Mouse (Mus musculus): Measurements from ENCODE around the gene Map7d1. TPM values are rescaled to one million over a fixed set of nuclear protein-coding genes. Genes with fewer than 3 reads are reported as not detected.
A peak's percentile ranks its signal among the peaks of the same experiment; 100 is the strongest.
"Not testable (repeated sequence)": the region's sequence is repeated elsewhere in the genome, so short reads cannot be mapped to it uniquely, and the experiment has no call there.

Gene Map7d1
- polyA plus RNA-seq, 1 experiment from 2014 or later = 105 TPM

DNA sequence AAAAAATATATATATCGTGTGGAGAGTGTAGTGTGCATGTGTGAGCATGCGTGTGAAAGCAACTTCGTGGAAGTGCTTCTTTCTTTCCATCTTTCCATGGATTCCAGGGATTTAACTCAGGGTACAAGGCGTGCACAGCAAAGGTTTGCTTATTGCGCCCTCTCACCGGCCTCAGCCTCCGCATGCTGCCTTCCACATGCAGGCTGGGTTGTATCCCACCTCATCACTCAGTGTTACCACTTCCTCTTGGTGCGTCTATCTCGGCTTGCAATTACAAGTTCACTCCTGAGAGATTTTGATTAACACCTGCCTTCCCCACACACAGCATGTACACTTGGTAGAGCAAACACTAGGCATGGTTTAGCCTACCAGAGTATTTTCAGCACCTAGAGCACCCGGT is 21.0 kb downstream of the Map7d1 start:
- Histone ChIP-seq H3K4me1 (peaks cover 10% of the 10 kb centered on the region; the same call in 1 of the 2 replicates), H3K4me3 (replicated peaks) (no peak overlapping the region), H3K9ac (no peak overlapping the region), H3K27me3 (no peaks in the 10 kb centered on the region), H3K27ac (no peak overlapping the region), H3K4me2 (no peak overlapping the region), H3K9me3 (no peaks in the 10 kb centered on the region), H3K36me3 (replicated peaks) (peaks cover 98% of the 10 kb centered on the region)
- WGBS = 95% methylated on average over 10 of the region's 10 CpGs
- no peak for ATAC-seq (ENCODE audit: low FRiP score)

DNA sequence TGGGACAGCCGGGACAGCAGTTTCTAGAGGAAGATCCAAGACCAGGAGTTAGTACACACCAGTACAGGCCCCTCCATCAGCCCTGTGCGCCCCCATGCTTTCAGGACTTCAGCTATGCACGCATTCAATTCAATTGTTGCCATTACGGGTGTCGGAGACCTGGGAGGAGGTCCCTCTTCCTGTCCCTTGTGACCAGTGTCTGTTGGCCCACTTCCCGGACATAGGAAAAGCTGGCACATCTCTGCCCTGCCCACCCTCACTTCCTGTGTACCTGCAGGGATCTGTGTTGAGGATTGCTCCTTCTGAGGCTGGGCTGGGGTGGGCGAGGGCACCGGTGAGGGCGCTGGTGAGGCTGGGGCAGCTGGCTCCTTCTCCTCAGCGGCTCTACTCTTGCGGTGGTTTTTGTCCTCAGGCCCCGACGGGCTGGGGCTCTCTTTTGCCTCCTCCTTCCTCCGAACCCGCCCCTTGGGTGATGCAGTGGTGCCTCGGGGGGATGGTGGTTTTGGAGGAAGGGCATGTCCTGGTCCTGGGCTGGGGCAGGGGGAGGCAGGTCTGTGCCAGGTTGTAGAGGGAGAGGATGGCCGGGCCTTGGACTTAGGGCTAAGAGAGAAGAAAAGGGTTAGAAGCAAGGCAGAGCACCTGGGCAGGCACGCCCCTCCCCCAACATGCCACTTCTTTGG is 21.5 kb downstream of the Map7d1 start:
- no peaks in the 10 kb centered on the region for H3K27me3 ChIP-seq
- no peak overlapping the region for H3K4me3 ChIP-seq (replicated peaks)
- no peak overlapping the region for H3K4me2 ChIP-seq
- 90% methylated on average over 18 of the region's 18 CpGs for WGBS
- H3K9me3 ChIP-seq = no peaks in the 10 kb centered on the region
- H3K36me3 ChIP-seq (replicated peaks) = peaks cover 97% of the 10 kb centered on the region
- H3K9ac ChIP-seq = no peak overlapping the region
- H3K4me1 ChIP-seq = peaks cover 10% of the 10 kb centered on the region; the same call in 1 of the 2 replicates
- ATAC-seq (ENCODE audit: low FRiP score) = no peak
- H3K27ac ChIP-seq = no peak overlapping the region

DNA sequence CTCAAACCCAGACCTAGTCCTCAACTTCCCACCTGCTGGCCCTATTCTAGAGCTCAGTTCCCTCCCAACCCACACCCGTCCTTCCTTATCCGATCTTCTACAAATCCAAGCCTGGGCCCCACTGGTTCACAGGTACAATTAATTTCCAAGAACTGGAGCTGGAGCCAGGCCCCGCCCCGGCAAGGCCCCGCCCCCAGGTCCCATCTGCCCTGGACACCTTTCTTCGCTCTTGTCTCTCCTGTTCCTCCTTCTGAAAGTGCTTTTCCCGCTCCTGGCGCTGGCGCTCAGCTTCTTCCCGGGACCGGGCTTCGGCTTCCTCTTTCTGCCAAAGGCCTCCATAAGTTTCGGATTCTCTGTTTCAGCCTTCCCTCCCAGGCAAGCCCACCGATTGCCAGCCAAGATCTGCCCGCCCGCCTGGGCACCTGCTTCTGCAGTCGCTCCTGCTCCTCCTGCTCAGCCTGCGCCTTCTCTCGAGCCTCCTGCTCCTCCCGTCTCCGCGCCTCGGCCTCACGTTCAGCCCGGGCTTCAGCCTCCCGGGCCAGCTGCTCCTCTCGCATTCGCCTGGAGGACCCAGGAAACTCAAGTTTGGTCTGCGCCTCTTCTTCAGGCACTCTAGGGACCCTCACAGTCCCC is 22.4 kb downstream of the Map7d1 start:
- Histone ChIP-seq H3K4me3 (replicated peaks) (no peak overlapping the region), H3K9ac (no peak overlapping the region), H3K36me3 (replicated peaks) (peaks cover 91% of the 10 kb centered on the region), H3K27ac (no peak overlapping the region), H3K9me3 (no peaks in the 10 kb centered on the region), H3K4me1 (peaks cover 10% of the 10 kb centered on the region; the same call in 1 of the 2 replicates), H3K4me2 (no peak overlapping the region), H3K27me3 (no peaks in the 10 kb centered on the region)
- ATAC-seq (ENCODE audit: low FRiP score) = no peak
- WGBS = 93% methylated on average over 29 of the region's 29 CpGs

DNA sequence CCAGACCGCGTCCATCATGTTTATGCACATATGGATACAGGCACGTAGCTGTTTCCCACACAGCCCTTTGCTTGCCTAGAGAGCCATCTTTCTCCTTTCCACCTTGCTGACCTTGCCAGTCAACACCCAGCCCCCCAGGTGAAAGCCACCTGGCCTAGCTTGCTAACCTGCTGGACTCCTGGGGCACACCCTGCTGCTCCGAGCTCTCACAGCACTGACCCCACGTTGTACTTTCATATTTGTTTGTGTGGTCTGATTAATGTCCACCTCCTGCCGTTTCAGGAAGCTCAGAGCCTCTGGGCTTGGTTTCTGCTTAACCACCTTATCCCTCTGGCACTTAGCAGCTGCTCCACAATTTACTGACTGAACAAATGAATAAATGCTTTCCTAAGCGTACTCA is 26.2 kb downstream of the Map7d1 start:
- ATAC-seq (ENCODE audit: low FRiP score) = no peak
- H3K9me3 ChIP-seq = no peaks in the 10 kb centered on the region
- 0 out of 2 replicates have a peak, but pooled peaks cover 9% of the 10 kb centered on the region for H3K27me3 ChIP-seq
- no peak overlapping the region for H3K4me2 ChIP-seq
- H3K9ac ChIP-seq = no peak overlapping the region
- no peak overlapping the region for H3K4me3 ChIP-seq (replicated peaks)
- peaks cover 52% of the 10 kb centered on the region for H3K36me3 ChIP-seq (replicated peaks)
- WGBS = 78% methylated on average over 7 of the region's 7 CpGs
- H3K4me1 ChIP-seq = peaks cover 10% of the 10 kb centered on the region
- H3K27ac ChIP-seq = no peak overlapping the region

GRCm38 (mm10) chr4:126228144-126228543 is 28.0 kb downstream of the Map7d1 start:
- WGBS = 17% methylated on average over 5 of the region's 5 CpGs
- ATAC-seq (ENCODE audit: low FRiP score) = no peak
- Histone ChIP-seq H3K4me1 (peaks cover 10% of the 10 kb centered on the region), H3K36me3 (replicated peaks) (peaks cover 34% of the 10 kb centered on the region), H3K9me3 (no peaks in the 10 kb centered on the region), H3K4me2 (no peak overlapping the region), H3K9ac (no peak overlapping the region), H3K27me3 (0 out of 2 replicates have a peak, but pooled peaks cover 9% of the 10 kb centered on the region), H3K4me3 (replicated peaks) (no peak overlapping the region), H3K27ac (no peak overlapping the region)

- Histone ChIP-seq H3K27me3 (0 out of 2 replicates have a peak, but pooled peaks cover 9% of the 10 kb centered on the region), H3K4me1 (peaks cover 10% of the 10 kb centered on the region), H3K9me3 (no peaks in the 10 kb centered on the region), H3K9ac (peak overlapping the region; percentile 25; the same call in 1 of the 2 replicates), H3K4me2 (peak overlapping the region; percentile 47), H3K4me3 (replicated peaks) (peak overlapping the region; percentile 9; the same call in 1 of the 2 replicates), H3K36me3 (replicated peaks) (peaks cover 25% of the 10 kb centered on the region), H3K27ac (no peak overlapping the region)
- WGBS = 9% methylated on average over 18 of the region's 18 CpGs
- peak; percentile 81; the same call in 1 of the 2 replicates for ATAC-seq (ENCODE audit: low FRiP score)
Observed at GRCm38 (mm10) chr4:126227077-126227761, 28.9 kb downstream of the Map7d1 start.

DNA sequence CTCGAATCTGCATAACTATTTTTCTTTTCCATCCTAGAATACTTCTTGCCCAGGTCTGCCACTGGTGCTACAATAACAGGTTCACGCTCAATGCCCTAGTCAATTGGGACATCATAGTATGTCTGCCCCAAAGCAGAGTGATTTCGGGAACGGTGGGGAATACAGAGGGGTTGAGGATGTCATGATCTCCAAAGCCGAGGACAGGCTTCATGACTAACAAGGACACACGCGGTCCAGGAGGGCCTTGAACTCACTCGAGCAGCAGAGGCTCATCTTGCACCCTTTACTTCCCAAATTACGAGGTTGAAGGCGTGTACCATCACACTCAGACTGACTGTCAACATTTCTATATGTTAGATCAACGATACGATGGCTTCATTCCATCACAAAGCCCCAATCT is 29.5 kb downstream of the Map7d1 start:
- Histone ChIP-seq H3K27ac (no peak overlapping the region), H3K36me3 (replicated peaks) (peaks cover 19% of the 10 kb centered on the region), H3K9ac (no peak overlapping the region), H3K4me2 (no peak overlapping the region), H3K9me3 (no peaks in the 10 kb centered on the region), H3K27me3 (0 out of 2 replicates have a peak, but pooled peaks cover 9% of the 10 kb centered on the region), H3K4me1 (peaks cover 10% of the 10 kb centered on the region), H3K4me3 (replicated peaks) (no peak overlapping the region)
- 56% methylated on average over 12 of the region's 12 CpGs for WGBS
- ATAC-seq (ENCODE audit: low FRiP score) = peak; percentile 6; the same call in 1 of the 2 replicates

- Histone ChIP-seq H3K27ac (no peak overlapping the region), H3K36me3 (replicated peaks) (no peaks in the 10 kb centered on the region), H3K9ac (no peak overlapping the region), H3K27me3 (0 out of 2 replicates have a peak, but pooled peaks cover 5% of the 10 kb centered on the region), H3K4me1 (peaks cover 6% of the 10 kb centered on the region), H3K4me2 (no peak overlapping the region), H3K9me3 (no peaks in the 10 kb centered on the region), H3K4me3 (replicated peaks) (no peak overlapping the region)
- no peak for ATAC-seq (ENCODE audit: low FRiP score)
- WGBS = 84% methylated on average over 11 of the region's 11 CpGs
Observed at GRCm38 (mm10) chr4:126222631-126223030, 33.5 kb downstream of the Map7d1 start.

- no peaks in the 10 kb centered on the region for H3K27me3 ChIP-seq
- no peak overlapping the region for H3K4me2 ChIP-seq
- H3K4me1 ChIP-seq = no peaks in the 10 kb centered on the region
- no peak overlapping the region for H3K4me3 ChIP-seq (replicated peaks)
- H3K9ac ChIP-seq = no peak overlapping the region
- H3K9me3 ChIP-seq = no peaks in the 10 kb centered on the region
- no peak overlapping the region for H3K27ac ChIP-seq
- H3K36me3 ChIP-seq (replicated peaks) = no peaks in the 10 kb centered on the region
- 92% methylated on average over 10 of the region's 10 CpGs for WGBS
- ATAC-seq (ENCODE audit: low FRiP score) = no peak
Observed at GRCm38 (mm10) chr4:126220045-126220444, 36.1 kb downstream of the Map7d1 start.

- WGBS = 76% methylated on average over 3 of the region's 3 CpGs
- H3K9me3 ChIP-seq; H3K27ac ChIP-seq; H3K27me3 ChIP-seq; H3K4me1 ChIP-seq; H3K4me2 ChIP-seq; H3K9ac ChIP-seq; H3K4me3 ChIP-seq (replicated peaks); H3K36me3 ChIP-seq (replicated peaks); ATAC-seq (ENCODE audit: low FRiP score): not testable (repeated sequence)
Observed at GRCm38 (mm10) chr4:126219540-126219939, 36.6 kb downstream of the Map7d1 start.

- no peaks in the 10 kb centered on the region for H3K36me3 ChIP-seq (replicated peaks)
- H3K4me2 ChIP-seq = no peak overlapping the region
- H3K27ac ChIP-seq = no peak overlapping the region
- no peaks in the 10 kb centered on the region for H3K4me1 ChIP-seq
- H3K4me3 ChIP-seq (replicated peaks) = no peak overlapping the region
- H3K9me3 ChIP-seq = no peaks in the 10 kb centered on the region
- WGBS = 88% methylated on average over 6 of the region's 6 CpGs
- ATAC-seq (ENCODE audit: low FRiP score) = no peak
- no peaks in the 10 kb centered on the region for H3K27me3 ChIP-seq
- no peak overlapping the region for H3K9ac ChIP-seq
Observed at GRCm38 (mm10) chr4:126217771-126218170, 38.4 kb downstream of the Map7d1 start.

GRCm38 (mm10) chr4:126207081-126207480 is 49.1 kb downstream of the Map7d1 start:
- Histone ChIP-seq H3K9me3 (no peaks in the 10 kb centered on the region), H3K27me3 (0 out of 2 replicates have a peak, but pooled peaks cover 3% of the 10 kb centered on the region), H3K36me3 (replicated peaks) (no peaks in the 10 kb centered on the region), H3K4me1 (no peaks in the 10 kb centered on the region; the same call in 1 of the 2 replicates), H3K9ac (no peak overlapping the region), H3K4me3 (replicated peaks) (no peak overlapping the region), H3K27ac (no peak overlapping the region), H3K4me2 (no peak overlapping the region)
- no peak for ATAC-seq (ENCODE audit: low FRiP score)
- 67% methylated on average over 6 of the region's 6 CpGs for WGBS

All from forebrain, embryonic 12.5 days (tissue).